Mouse (Mus musculus) intestine, postnatal 0 days (tissue): Measurements from ENCODE around the gene Ttll8. TPM values are rescaled to one million over a fixed set of nuclear protein-coding genes. Genes with fewer than 3 reads are reported as not detected.

Source experiments
- ATAC-seq: fragments of 200-750 bp; cut with Nextera tagmentation; 2 replicates; pipeline ENCODE4 v1.8.0; 2017; ENCODE audit warnings: mild to moderate bottlenecking, moderate TSS enrichment, moderate library complexity
- H3K27ac ChIP-seq: fragments of 300-500 bp; sonication (generic); 2 replicates; pipeline ENCODE4 v1.5.1; 2014; ENCODE audit warnings: mild to moderate bottlenecking, low read depth, low read length, moderate library complexity
- H3K27me3 ChIP-seq: fragments of 300-500 bp; sonication (generic); replicated peaks from 2 replicates; pipeline ENCODE4 v1.6.1; 2014; ENCODE audit warnings: low read length, mixed read lengths; ENCODE audit not compliant: control insufficient read depth, insufficient read depth
- H3K36me3 ChIP-seq: fragments of 300-500 bp; sonication (generic); 2 replicates; pipeline ENCODE4 v1.6.1; 2014; ENCODE audit warnings: mild to moderate bottlenecking, moderate library complexity; ENCODE audit not compliant: control insufficient read depth, insufficient read depth
- H3K4me1 ChIP-seq: fragments of 300-500 bp; sonication (generic); replicated peaks from 2 replicates; pipeline ENCODE4 v1.6.1; 2014; ENCODE audit warnings: antibody characterized with exemption, low read length, mixed read lengths; ENCODE audit not compliant: control insufficient read depth, insufficient read depth
- H3K4me2 ChIP-seq: fragments of 300-500 bp; sonication (generic); replicated peaks from 2 replicates; pipeline ENCODE4 v1.6.1; 2014; ENCODE audit warnings: low read depth, mild to moderate bottlenecking, moderate library complexity
- H3K4me3 ChIP-seq: fragments of 300-500 bp; sonication (generic); 2 replicates; pipeline ENCODE4 v1.5.1; 2014; ENCODE audit warnings: low read depth, low read length
- H3K9ac ChIP-seq: fragments of 300-500 bp; sonication (generic); 2 replicates; pipeline ENCODE4 v1.6.1; 2014; ENCODE audit warnings: mild to moderate bottlenecking, low read depth, low read length
- H3K9me3 ChIP-seq: fragments of 300-500 bp; sonication (generic); 2 replicates; pipeline ENCODE4 v1.6.1; 2016; ENCODE audit warnings: mixed run types; ENCODE audit not compliant: control insufficient read depth
- CTCF ChIP-seq: sonication (generic); IDR thresholded peaks from 2 replicates; pipeline ENCODE4 v1.5.1; 2016; ENCODE audit warnings: low read depth, mild to moderate bottlenecking, control low read depth, antibody characterized with exemption, moderate library complexity
- WGBS: fragments of 180-500 bp; shearing (Covaris S2); extraction: QIAGEN DNeasy Blood & Tissue Kit; methylation state at CpG from one replicate; pipeline ENCODE4 v1.1.7; 2014; 5-methylcytosine and 5-hydroxymethylcytosine counted together
- polyA plus RNA-seq: library from polyadenylated mRNA; unstranded; fragments of >200 nt; fragmentation: Nextera tagmentation; extraction: Ambion mirVana; gene quantifications from 2 replicates; pipeline ENCODE4 v1.2.1, GENCODE M21; 2015

Gene Ttll8
- polyA plus RNA-seq = not detected in 2 replicates

- TF ChIP-seq CTCF = no peak
- no peaks in the 10 kb centered on the region for H3K4me1 ChIP-seq
- H3K27ac ChIP-seq = no peak within 1 kb of the TSS
- H3K9me3 ChIP-seq = no peaks in the 10 kb centered on the region
- peak within 1 kb of the TSS; percentile 72 for H3K4me2 ChIP-seq
- H3K27me3 ChIP-seq = peaks cover 16% of the 10 kb centered on the region
- 0 out of 2 replicates have a peak within 1 kb of the TSS, but pooled peaks have one; percentile 18 for H3K9ac ChIP-seq
- 4% methylated on average over 50 of the region's 53 CpGs for WGBS
- H3K36me3 ChIP-seq = no peaks in the 10 kb centered on the region
- H3K4me3 ChIP-seq = peak within 1 kb of the TSS; percentile 34
- peak; percentile 60 for ATAC-seq
Measured at GRCm38 (mm10) chr15:88954368-88955072, at the start of gene Ttll8. Gene Ttll8 (minus strand): TSS chr15:88954418.

DNA sequence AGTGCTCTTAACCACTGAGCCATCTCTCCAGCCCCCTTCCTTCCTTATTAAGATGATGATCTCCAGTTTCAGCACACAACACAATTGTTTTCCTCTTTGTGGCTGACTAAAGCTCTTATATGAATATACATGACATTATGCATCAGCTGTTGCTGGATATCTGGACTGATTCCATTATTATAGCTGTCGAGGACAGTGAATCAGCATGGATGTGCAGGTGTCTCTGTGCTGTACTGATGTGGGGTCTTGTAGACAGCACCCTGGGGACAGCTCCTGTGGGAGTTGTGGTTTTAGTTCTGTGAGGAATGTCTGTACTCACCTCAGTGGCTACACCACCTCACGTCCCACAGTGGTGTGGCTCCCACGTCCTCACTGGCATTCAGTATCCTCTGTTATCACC is 47.0 kb upstream of the Ttll8 start:
- Histone ChIP-seq H3K4me1 (no peaks in the 10 kb centered on the region), H3K4me3 (no peak overlapping the region), H3K9ac (no peak overlapping the region), H3K27ac (no peak overlapping the region), H3K27me3 (no peaks in the 10 kb centered on the region), H3K36me3 (no peaks in the 10 kb centered on the region), H3K9me3 (no peaks in the 10 kb centered on the region), H3K4me2 (no peak overlapping the region)
- ATAC-seq = no peak
- 66% methylated on average over 3 of the region's 3 CpGs for WGBS
- no peak for TF ChIP-seq CTCF

DNA sequence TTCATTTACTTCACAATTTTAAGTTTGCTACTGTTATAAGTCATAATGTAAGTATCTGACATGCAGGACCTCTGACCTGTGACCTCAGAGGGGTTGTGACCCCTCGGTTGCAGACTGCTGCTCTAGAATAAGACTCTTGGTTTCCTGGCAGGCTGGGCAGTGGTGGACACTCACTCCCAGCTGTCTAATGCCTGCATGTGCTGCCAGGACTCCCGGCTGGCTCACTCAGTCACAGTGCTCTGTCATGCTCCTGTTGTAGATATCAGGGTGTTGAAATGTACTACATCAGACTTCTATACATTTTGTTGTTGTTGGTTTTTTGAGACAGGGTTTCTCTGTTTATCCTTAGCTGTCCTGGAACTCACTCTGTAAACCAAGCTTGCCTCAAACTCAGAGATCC is 46.1 kb upstream of the Ttll8 start:
- no peaks in the 10 kb centered on the region for H3K36me3 ChIP-seq
- no peak overlapping the region for H3K4me3 ChIP-seq
- no peak overlapping the region for H3K9ac ChIP-seq
- H3K27ac ChIP-seq = no peak overlapping the region
- no peaks in the 10 kb centered on the region for H3K4me1 ChIP-seq
- no peak for TF ChIP-seq CTCF
- no peak for ATAC-seq
- no peak overlapping the region for H3K4me2 ChIP-seq
- H3K9me3 ChIP-seq = no peaks in the 10 kb centered on the region
- no peaks in the 10 kb centered on the region for H3K27me3 ChIP-seq
- WGBS = 63% methylated on average over 2 of the region's 2 CpGs

DNA sequence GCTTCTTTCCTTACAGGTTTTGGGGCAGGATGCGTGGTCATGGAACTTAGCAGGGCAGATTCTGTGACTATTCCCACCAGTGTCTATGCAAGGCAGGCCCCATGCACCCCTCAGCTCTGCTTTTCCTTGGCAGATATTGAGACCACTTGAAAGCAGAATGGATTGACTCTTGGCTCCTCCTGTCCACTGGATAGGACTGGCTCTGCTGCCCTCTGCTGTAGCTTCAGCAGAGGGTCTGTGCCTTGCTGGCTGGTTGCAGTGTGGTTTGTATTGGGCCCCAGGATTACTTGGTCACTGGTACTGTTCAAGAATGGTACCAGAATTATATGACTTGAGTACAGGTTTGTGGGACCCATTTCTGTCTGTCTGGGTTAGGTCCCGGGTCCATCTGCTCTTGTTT is 44.9 kb upstream of the Ttll8 start:
- Histone ChIP-seq H3K36me3 (no peaks in the 10 kb centered on the region), H3K27me3 (no peaks in the 10 kb centered on the region), H3K27ac (no peak overlapping the region), H3K4me3 (no peak overlapping the region), H3K4me1 (no peaks in the 10 kb centered on the region), H3K9ac (no peak overlapping the region), H3K4me2 (no peak overlapping the region), H3K9me3 (no peaks in the 10 kb centered on the region)
- peak; percentile 57 for TF ChIP-seq CTCF
- WGBS = 78% methylated on average over 2 of the region's 2 CpGs
- ATAC-seq = no peak

DNA sequence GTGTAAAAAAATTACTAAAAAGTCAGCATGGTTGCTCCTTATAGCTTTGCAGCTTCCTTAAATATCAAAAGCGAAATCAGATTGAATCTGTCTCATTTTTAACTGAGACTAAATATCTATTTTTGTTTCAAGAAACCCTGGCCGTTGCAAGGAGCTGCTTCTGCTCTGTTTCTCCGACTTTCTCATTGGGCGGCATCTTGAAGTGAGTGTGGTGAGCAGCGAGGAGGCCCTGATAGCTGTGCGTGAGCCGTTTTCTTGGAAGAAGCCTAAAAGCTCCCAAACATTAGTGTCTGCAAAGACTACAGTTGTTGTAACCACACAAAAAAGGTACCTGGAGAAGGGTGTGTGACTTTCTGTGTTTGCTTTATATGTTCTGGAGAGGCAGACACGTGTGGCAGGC is 44.4 kb upstream of the Ttll8 start:
- no peak overlapping the region for H3K27ac ChIP-seq
- no peaks in the 10 kb centered on the region for H3K9me3 ChIP-seq
- H3K36me3 ChIP-seq = no peaks in the 10 kb centered on the region
- no peak for TF ChIP-seq CTCF
- H3K9ac ChIP-seq = no peak overlapping the region
- ATAC-seq = no peak
- no peaks in the 10 kb centered on the region for H3K4me1 ChIP-seq
- WGBS = 71% methylated on average over 8 of the region's 8 CpGs
- H3K4me2 ChIP-seq = no peak overlapping the region
- no peak overlapping the region for H3K4me3 ChIP-seq
- no peaks in the 10 kb centered on the region for H3K27me3 ChIP-seq

- H3K4me2 ChIP-seq = no peak overlapping the region
- H3K27ac ChIP-seq = no peak overlapping the region
- H3K36me3 ChIP-seq = no peaks in the 10 kb centered on the region
- no peaks in the 10 kb centered on the region for H3K9me3 ChIP-seq
- H3K4me1 ChIP-seq = no peaks in the 10 kb centered on the region
- 47% methylated on average over 2 of the region's 2 CpGs for WGBS
- no peaks in the 10 kb centered on the region for H3K27me3 ChIP-seq
- no peak overlapping the region for H3K9ac ChIP-seq
- no peak for TF ChIP-seq CTCF
- ATAC-seq = no peak
- no peak overlapping the region for H3K4me3 ChIP-seq
Measured at GRCm38 (mm10) chr15:88989236-88989635, 35.0 kb upstream of the Ttll8 start.
